Mouse (Mus musculus): ENCODE measurements at regions not wholly inside any gene's neighbourhood (a gene's known extent, or its start where the extent isn't known, plus 50 kb on each side); places are given as distances from the start of the nearest gene placed in this dataset.

DNA sequence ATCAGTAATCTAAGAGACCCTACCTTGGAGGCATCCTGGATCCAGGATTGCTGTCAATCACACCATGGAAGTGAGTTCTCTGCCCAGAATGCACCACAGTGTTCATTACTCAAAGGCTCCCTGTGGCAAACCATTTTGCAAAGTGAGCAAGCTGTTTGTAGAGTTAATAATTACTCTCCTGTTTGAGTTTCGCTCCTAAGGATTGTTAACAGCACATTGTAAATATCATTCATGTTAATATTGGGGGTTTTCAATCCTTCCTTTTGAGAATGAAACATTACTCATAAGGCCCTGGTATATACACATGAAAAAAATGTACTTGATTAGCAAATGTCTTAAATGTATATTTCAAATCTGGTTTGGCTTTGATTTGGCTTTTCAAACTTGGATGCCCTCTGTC, 58.1 kb upstream of the Clstn2 start:
- TF ChIP-seq CTCF (IDR thresholded peaks at IDR 0.05; ENCODE audit: low read depth) = no peak
- ATAC-seq (replicated peaks; ENCODE audit: low FRiP score, low read depth) = no peak

DNA sequence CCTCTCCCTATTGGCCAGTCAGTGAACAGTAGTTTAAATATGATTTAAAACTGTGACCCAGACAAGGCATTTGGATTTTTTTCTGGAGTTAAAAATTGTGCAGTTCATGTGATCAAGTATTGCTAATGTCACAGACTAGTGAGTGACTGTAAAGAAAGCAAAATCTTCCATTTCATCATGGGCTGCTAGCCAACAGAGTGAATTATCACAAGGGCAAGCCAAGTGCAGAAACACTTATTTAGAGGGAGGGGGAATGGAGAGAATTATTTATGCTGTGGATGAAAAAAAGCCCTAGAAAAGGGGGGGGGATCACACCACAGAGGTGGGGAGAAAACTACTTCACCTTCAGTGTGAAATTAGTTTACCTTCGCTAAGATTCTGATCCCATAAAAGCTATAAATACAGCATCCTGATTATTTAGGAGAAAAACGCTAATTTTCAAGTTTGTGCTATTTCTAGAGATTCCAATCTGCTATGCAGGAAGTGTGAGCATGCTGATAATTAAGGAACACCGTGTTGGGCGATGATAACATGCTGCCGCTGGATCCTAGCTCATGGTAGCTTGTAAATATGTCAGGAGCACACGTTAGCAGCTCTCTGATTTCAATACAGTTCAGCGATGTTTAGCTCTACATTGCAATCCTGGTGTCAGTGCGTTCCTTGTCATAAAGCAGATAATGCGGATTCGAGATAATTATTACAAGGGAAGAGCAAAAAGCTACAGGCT, 62.2 kb upstream of the Clstn2 start:
- TF ChIP-seq CTCF (IDR thresholded peaks at IDR 0.05; ENCODE audit: low read depth) = no peak

More for the DNA sequence above, 58.1 kb upstream of the Clstn2 start:
- no peaks in the 10 kb centered on the region for H3K9me3 ChIP-seq (replicated peaks; ENCODE audit: low read length)
- H3K4me3 ChIP-seq (replicated peaks; ENCODE audit: low read depth, low read length) = no peak overlapping the region
- DNase-seq (ENCODE audit: low spot score) = no peak
- no peaks in the 10 kb centered on the region for H3K36me3 ChIP-seq (ENCODE audit: insufficient read depth, low read length)
- 63% methylated on average over 1 of the region's 1 CpGs for WGBS
- H3K27me3 ChIP-seq (ENCODE audit: insufficient read depth, low read length) = no peaks in the 10 kb centered on the region
- H3K9ac ChIP-seq (ENCODE audit: low read depth, low read length) = no peak overlapping the region
- no peak overlapping the region for H3K27ac ChIP-seq
- no peak overlapping the region for H3K4me2 ChIP-seq (ENCODE audit: low read length)
- H3K4me1 ChIP-seq (replicated peaks; ENCODE audit: insufficient read depth, low read length) = no peaks in the 10 kb centered on the region

DNA sequence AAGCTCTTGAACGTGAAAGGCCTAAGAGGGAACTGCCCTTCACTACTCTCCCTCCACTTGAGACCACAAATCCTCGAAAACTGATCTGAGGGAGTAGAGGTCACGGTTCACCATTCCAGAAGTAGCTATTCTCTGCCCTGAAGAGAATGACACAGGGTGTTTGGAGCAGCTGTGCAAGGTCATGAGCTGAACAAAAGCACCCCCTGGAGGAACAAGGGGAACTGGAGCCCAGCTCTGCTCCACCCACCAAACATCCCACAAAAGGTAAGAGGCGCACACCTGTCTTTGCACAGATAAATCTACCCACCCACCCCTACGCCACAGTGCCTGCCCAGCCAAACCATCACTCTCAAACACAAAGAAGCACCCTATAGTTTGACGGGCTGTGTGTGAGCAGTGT, 90.4 kb upstream of the Clstn2 start:
- Histone ChIP-seq H3K36me3 (ENCODE audit: insufficient read depth, low read length) (no peaks in the 10 kb centered on the region), H3K27ac (no peak overlapping the region), H3K9me3 (replicated peaks; ENCODE audit: low read length) (no peaks in the 10 kb centered on the region), H3K4me3 (replicated peaks; ENCODE audit: low read depth, low read length) (no peak overlapping the region), H3K9ac (ENCODE audit: low read depth, low read length) (no peak overlapping the region), H3K4me2 (ENCODE audit: low read length) (no peak overlapping the region), H3K27me3 (ENCODE audit: insufficient read depth, low read length) (no peaks in the 10 kb centered on the region), H3K4me1 (replicated peaks; ENCODE audit: insufficient read depth, low read length) (no peaks in the 10 kb centered on the region)
- peak; percentile 35 for DNase-seq (ENCODE audit: low spot score)
- WGBS = 51% methylated on average over 6 of the region's 6 CpGs
- no peak for ATAC-seq (replicated peaks; ENCODE audit: low FRiP score, low read depth)
- TF ChIP-seq CTCF (IDR thresholded peaks at IDR 0.05; ENCODE audit: low read depth) = no peak; the same call in 1 of the 2 replicates

More for the DNA sequence above, 62.2 kb upstream of the Clstn2 start:
- no peak overlapping the region for H3K27ac ChIP-seq
- no peaks in the 10 kb centered on the region for H3K4me1 ChIP-seq (replicated peaks; ENCODE audit: insufficient read depth, low read length)
- H3K27me3 ChIP-seq (ENCODE audit: insufficient read depth, low read length) = no peaks in the 10 kb centered on the region
- H3K9ac ChIP-seq (ENCODE audit: low read depth, low read length) = no peak overlapping the region
- no peak overlapping the region for H3K4me2 ChIP-seq (ENCODE audit: low read length)
- H3K9me3 ChIP-seq (replicated peaks; ENCODE audit: low read length) = no peaks in the 10 kb centered on the region
- H3K36me3 ChIP-seq (ENCODE audit: insufficient read depth, low read length) = no peaks in the 10 kb centered on the region
- peak; percentile 9 for DNase-seq (ENCODE audit: low spot score)
- WGBS = 55% methylated on average over 10 of the region's 10 CpGs
- ATAC-seq (replicated peaks; ENCODE audit: low FRiP score, low read depth) = no peak
- H3K4me3 ChIP-seq (replicated peaks; ENCODE audit: low read depth, low read length) = no peak overlapping the region

DNA sequence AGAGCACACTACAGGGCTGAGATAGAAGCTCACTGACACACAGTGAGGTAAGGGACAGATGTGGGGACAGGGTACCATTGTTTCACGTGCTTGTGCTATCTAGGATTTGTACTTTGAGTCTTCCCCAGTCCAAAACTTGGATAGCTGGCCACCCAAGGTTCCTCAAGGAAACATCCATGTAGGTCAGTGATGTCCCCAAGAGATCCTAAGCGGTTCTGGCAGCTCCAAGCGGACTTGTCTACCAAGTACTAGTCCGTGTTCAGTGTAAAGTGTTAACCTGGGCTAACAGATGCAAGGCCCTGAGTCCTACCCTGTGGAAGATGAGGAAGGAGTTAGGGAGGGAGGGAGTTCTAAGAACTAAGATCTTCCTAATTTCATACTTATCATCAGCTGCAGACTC, 96.6 kb upstream of the Clstn2 start:
- H3K27me3 ChIP-seq (ENCODE audit: insufficient read depth, low read length) = no peaks in the 10 kb centered on the region
- 76% methylated on average over 4 of the region's 4 CpGs for WGBS
- DNase-seq (ENCODE audit: low spot score) = no peak
- H3K27ac ChIP-seq = no peak overlapping the region
- ATAC-seq (replicated peaks; ENCODE audit: low FRiP score, low read depth) = no peak
- no peak overlapping the region for H3K9ac ChIP-seq (ENCODE audit: low read depth, low read length)
- H3K4me3 ChIP-seq (replicated peaks; ENCODE audit: low read depth, low read length) = no peak overlapping the region
- no peaks in the 10 kb centered on the region for H3K4me1 ChIP-seq (replicated peaks; ENCODE audit: insufficient read depth, low read length)
- TF ChIP-seq CTCF (IDR thresholded peaks at IDR 0.05; ENCODE audit: low read depth) = no peak
- no peak overlapping the region for H3K4me2 ChIP-seq (ENCODE audit: low read length)
- H3K36me3 ChIP-seq (ENCODE audit: insufficient read depth, low read length) = no peaks in the 10 kb centered on the region
- no peaks in the 10 kb centered on the region for H3K9me3 ChIP-seq (replicated peaks; ENCODE audit: low read length)

DNA sequence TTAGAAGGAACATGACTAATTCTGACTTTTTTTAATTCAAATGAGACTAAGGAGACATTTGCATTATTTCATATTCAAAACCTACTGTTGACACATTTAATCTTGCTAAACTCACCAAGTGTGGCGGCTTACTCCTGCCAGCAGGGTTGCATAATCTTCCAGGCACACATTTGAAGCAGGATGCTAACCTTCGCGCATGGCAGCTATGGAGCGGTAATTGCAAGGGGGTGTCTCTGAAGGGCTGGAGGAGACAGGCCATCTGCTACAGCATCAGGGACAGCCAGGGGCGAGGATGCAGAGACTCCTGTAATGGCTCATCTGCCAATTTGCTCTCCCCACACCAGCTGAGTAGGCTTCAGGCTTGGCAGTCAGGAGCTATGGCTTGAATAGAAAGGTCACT, 97.9 kb upstream of the Clstn2 start:
- 86% methylated on average over 5 of the region's 5 CpGs for WGBS
- no peak overlapping the region for H3K27ac ChIP-seq
- H3K9ac ChIP-seq (ENCODE audit: low read depth, low read length) = no peak overlapping the region
- TF ChIP-seq CTCF (IDR thresholded peaks at IDR 0.05; ENCODE audit: low read depth) = no peak
- no peak for ATAC-seq (replicated peaks; ENCODE audit: low FRiP score, low read depth)
- H3K4me1 ChIP-seq (replicated peaks; ENCODE audit: insufficient read depth, low read length) = no peaks in the 10 kb centered on the region
- no peak overlapping the region for H3K4me3 ChIP-seq (replicated peaks; ENCODE audit: low read depth, low read length)
- no peaks in the 10 kb centered on the region for H3K9me3 ChIP-seq (replicated peaks; ENCODE audit: low read length)
- H3K36me3 ChIP-seq (ENCODE audit: insufficient read depth, low read length) = no peaks in the 10 kb centered on the region
- H3K4me2 ChIP-seq (ENCODE audit: low read length) = no peak overlapping the region
- no peak for DNase-seq (ENCODE audit: low spot score)
- no peaks in the 10 kb centered on the region for H3K27me3 ChIP-seq (ENCODE audit: insufficient read depth, low read length)

GRCm38 (mm10) chr9:98140546-98140945, 107.6 kb upstream of the Clstn2 start:
- no peak overlapping the region for H3K27ac ChIP-seq
- no peak for DNase-seq (ENCODE audit: low spot score)
- no peaks in the 10 kb centered on the region for H3K36me3 ChIP-seq (ENCODE audit: insufficient read depth, low read length)
- H3K4me3 ChIP-seq (replicated peaks; ENCODE audit: low read depth, low read length) = no peak overlapping the region
- H3K4me1 ChIP-seq (replicated peaks; ENCODE audit: insufficient read depth, low read length) = no peaks in the 10 kb centered on the region
- no peak for TF ChIP-seq CTCF (IDR thresholded peaks at IDR 0.05; ENCODE audit: low read depth)
- H3K27me3 ChIP-seq (ENCODE audit: insufficient read depth, low read length) = no peaks in the 10 kb centered on the region
- ATAC-seq (replicated peaks; ENCODE audit: low FRiP score, low read depth) = no peak
- H3K9ac ChIP-seq (ENCODE audit: low read depth, low read length) = no peak overlapping the region
- no peak overlapping the region for H3K4me2 ChIP-seq (ENCODE audit: low read length)
- H3K9me3 ChIP-seq (replicated peaks; ENCODE audit: low read length) = no peaks in the 10 kb centered on the region

GRCm38 (mm10) chr9:98142121-98142520, 109.1 kb upstream of the Clstn2 start:
- Histone ChIP-seq H3K4me3 (replicated peaks; ENCODE audit: low read depth, low read length) (no peak overlapping the region), H3K9me3 (replicated peaks; ENCODE audit: low read length) (no peaks in the 10 kb centered on the region), H3K4me2 (ENCODE audit: low read length) (no peak overlapping the region), H3K36me3 (ENCODE audit: insufficient read depth, low read length) (no peaks in the 10 kb centered on the region), H3K4me1 (replicated peaks; ENCODE audit: insufficient read depth, low read length) (no peaks in the 10 kb centered on the region), H3K27ac (no peak overlapping the region), H3K9ac (ENCODE audit: low read depth, low read length) (no peak overlapping the region), H3K27me3 (ENCODE audit: insufficient read depth, low read length) (no peaks in the 10 kb centered on the region)
- ATAC-seq (replicated peaks; ENCODE audit: low FRiP score, low read depth) (no peak), DNase-seq (ENCODE audit: low spot score) (no peak)
- 66% methylated on average over 7 of the region's 7 CpGs for WGBS
- TF ChIP-seq CTCF (IDR thresholded peaks at IDR 0.05; ENCODE audit: low read depth) = no peak

Data from kidney, postnatal 0 days (tissue).